Mouse (Mus musculus) limb, embryonic 10.5 days (tissue): ENCODE measurements around the gene Pfn4. TPM values are rescaled to one million over a fixed set of nuclear protein-coding genes. Genes with fewer than 3 reads are reported as not detected.

Experiments used
- DNase-seq: peaks from one replicate; pipeline ENCODE4 v3.0.0-alpha.2; 2017; ENCODE audit warnings: low spot score
- H3K27ac ChIP-seq: fragments of 300-500 bp; sonication (generic); 2 replicates; pipeline ENCODE4 v1.5.1; 2016; ENCODE audit warnings: mild to moderate bottlenecking
- H3K27me3 ChIP-seq: fragments of 300-500 bp; sonication (generic); 2 replicates; pipeline ENCODE4 v1.6.1; 2016; ENCODE audit warnings: low read depth, mild to moderate bottlenecking; ENCODE audit not compliant: poor library complexity, severe bottlenecking
- H3K36me3 ChIP-seq: fragments of 300-500 bp; sonication (generic); 2 replicates; pipeline ENCODE4 v1.6.1; 2016; ENCODE audit warnings: mild to moderate bottlenecking, moderate library complexity
- H3K4me1 ChIP-seq: fragments of 300-500 bp; sonication (generic); 2 replicates; pipeline ENCODE4 v1.6.1; 2016
- H3K4me3 ChIP-seq: fragments of 300-500 bp; sonication (generic); 2 replicates; pipeline ENCODE4 v1.5.1; 2016; ENCODE audit warnings: mild to moderate bottlenecking, moderate library complexity
- H3K9me3 ChIP-seq: fragments of 300-500 bp; sonication (generic); replicated peaks from 2 replicates; pipeline ENCODE4 v1.6.1; 2016; ENCODE audit warnings: mild to moderate bottlenecking
- whole genome bisulfite sequencing: fragments of 180-500 bp; shearing (Covaris S2); methylation state at CpG from one replicate; pipeline ENCODE4 v1.1.7; 2016; 5-methylcytosine and 5-hydroxymethylcytosine counted together
- polyA plus RNA-seq: library from polyadenylated mRNA; unstranded; fragments of >200 nt; fragmentation: Nextera tagmentation; extraction: Ambion mirVana; gene quantifications from 2 replicates; pipeline ENCODE4 v1.2.1, GENCODE M21; 2016

The Pfn4 gene
- polyA plus RNA-seq, 1 experiment from 2014 or later: 1.9 TPM

GRCm38 (mm10) chr12:4811705-4812104 lies 42.9 kb downstream of the Pfn4 start:
- peaks cover 3% of the 10 kb centered on the region for H3K4me1 ChIP-seq
- 72% methylated on average over 3 of the region's 3 CpGs for WGBS
- DNase-seq: no peak
- H3K27me3 ChIP-seq: no peaks in the 10 kb centered on the region
- H3K9me3 ChIP-seq: no peaks in the 10 kb centered on the region
- no peaks in the 10 kb centered on the region for H3K36me3 ChIP-seq
- H3K4me3 ChIP-seq: no peak overlapping the region
- H3K27ac ChIP-seq: no peak overlapping the region

GRCm38 (mm10) chr12:4813636-4814035 lies 44.8 kb downstream of the Pfn4 start:
- Histone ChIP-seq H3K4me3 (no peak overlapping the region), H3K36me3 (no peaks in the 10 kb centered on the region), H3K27ac (no peak overlapping the region), H3K27me3 (no peaks in the 10 kb centered on the region), H3K9me3 (no peaks in the 10 kb centered on the region), H3K4me1 (peaks cover 14% of the 10 kb centered on the region)
- no peak for DNase-seq
- 88% methylated on average over 4 of the region's 4 CpGs for WGBS

GRCm38 (mm10) chr12:4816680-4817360 lies 48.0 kb downstream of the Pfn4 start:
- WGBS: 12% methylated on average over 24 of the region's 24 CpGs
- peaks cover 14% of the 10 kb centered on the region for H3K4me1 ChIP-seq
- DNase-seq: no peak
- H3K36me3 ChIP-seq: peaks cover 21% of the 10 kb centered on the region
- no peaks in the 10 kb centered on the region for H3K27me3 ChIP-seq
- no peaks in the 10 kb centered on the region for H3K9me3 ChIP-seq
- peak overlapping the region; percentile 87 for H3K27ac ChIP-seq
- peak overlapping the region; percentile 70 for H3K4me3 ChIP-seq

- WGBS: under 1% methylated on average over 49 of the region's 49 CpGs
- Histone ChIP-seq H3K4me1 (peaks cover 14% of the 10 kb centered on the region), H3K27ac (peak within 1 kb of the TSS; percentile 87), H3K4me3 (peak within 1 kb of the TSS; percentile 70), H3K27me3 (no peaks in the 10 kb centered on the region), H3K36me3 (peaks cover 28% of the 10 kb centered on the region), H3K9me3 (no peaks in the 10 kb centered on the region)
- DNase-seq: peak; percentile 99
Measured at GRCm38 (mm10) chr12:4817361-4818101, 48.7 kb downstream of the Pfn4 start, which contains the start of gene Sf3b6. Gene Sf3b6, plus strand, starts transcription at chr12:4817544.

GRCm38 (mm10) chr12:4827256-4827655 lies 58.4 kb downstream of the Pfn4 start:
- 74% methylated on average over 3 of the region's 3 CpGs for WGBS
- no peak overlapping the region for H3K4me3 ChIP-seq
- peaks cover 79% of the 10 kb centered on the region for H3K36me3 ChIP-seq
- H3K27ac ChIP-seq: no peak overlapping the region
- H3K9me3 ChIP-seq: no peaks in the 10 kb centered on the region
- DNase-seq: no peak
- no peaks in the 10 kb centered on the region for H3K27me3 ChIP-seq
- no peaks in the 10 kb centered on the region for H3K4me1 ChIP-seq

Other genes starting within 250 kb of the Pfn4 start
- 17.4 and 20.0 TPM in 2 replicates for gene Itsn2, start 176.4 kb upstream of the Pfn4 start, polyA plus RNA-seq
- not detected in 2 replicates for gene Gm3625, start 176.1 kb upstream of the Pfn4 start, polyA plus RNA-seq
- 0.13 and 0.14 TPM in 2 replicates for gene Fam228a, start 30.6 kb upstream of the Pfn4 start, polyA plus RNA-seq
- gene Fam228b, start 245 bp downstream of the Pfn4 start, polyA plus RNA-seq: 1.2 and 1.4 TPM in 2 replicates
- 278 and 297 TPM in 2 replicates for gene Sf3b6, start 48.5 kb downstream of the Pfn4 start, polyA plus RNA-seq
- 5.6 and 7.9 TPM in 2 replicates for gene Fkbp1b, start 72.6 kb downstream of the Pfn4 start, polyA plus RNA-seq
- 23.9 and 26.9 TPM in 2 replicates for gene Wdcp, start 74.3 kb downstream of the Pfn4 start, polyA plus RNA-seq
- 4.4 and 4.5 TPM in 2 replicates for gene Mfsd2b, start 105.3 kb downstream of the Pfn4 start, polyA plus RNA-seq
- 20.2 and 23.7 TPM in 2 replicates for gene Ubxn2a, start 138.7 kb downstream of the Pfn4 start, polyA plus RNA-seq
- 11.1 and 13.5 TPM in 2 replicates for gene Atad2b, start 148.3 kb downstream of the Pfn4 start, polyA plus RNA-seq